ENCODE assay signal across 8 mouse cellular contexts in genomic region chr17:56583071-56583470, GRCm38 (mm10). TPM values are rescaled to one million over a fixed set of nuclear protein-coding genes. Genes with fewer than 3 reads are reported as not detected.
DNase-seq lines count a peak whose midpoint lies in the region; ATAC-seq and TF ChIP-seq lines count a peak whose summit lies in the region.

No protein-coding gene starts in this region.

- H3K4me2 ChIP-seq in lung, embryonic 14.5 days, result peak overlapping the region; percentile 81
- H3K4me2 ChIP-seq in embryonic facial prominence, embryonic 15.5 days (replicated peaks), result peak overlapping the region; percentile 80
- peak overlapping the region; percentile 94 for H3K4me2 ChIP-seq in limb, embryonic 13.5 days (replicated peaks)

- H3K4me1 ChIP-seq in lung, embryonic 14.5 days (ENCODE audit: insufficient read depth), result peaks cover 4% of the 10 kb centered on the region
- peaks cover 52% of the 10 kb centered on the region for H3K4me1 ChIP-seq in embryonic facial prominence, embryonic 15.5 days
- peaks cover 48% of the 10 kb centered on the region for H3K4me1 ChIP-seq in limb, embryonic 13.5 days
- H3K4me1 ChIP-seq in small intestine, adult 2 months (ENCODE audit: control insufficient read depth, insufficient read depth, insufficient read length, low read length), result peaks cover 19% of the 10 kb centered on the region

- H3K27ac ChIP-seq in lung, embryonic 14.5 days (ENCODE audit: low read depth), result no peak overlapping the region
- no peak overlapping the region for H3K27ac ChIP-seq in embryonic facial prominence, embryonic 15.5 days (replicated peaks)
- no peak overlapping the region for H3K27ac ChIP-seq in limb, embryonic 13.5 days
- H3K27ac ChIP-seq in small intestine, adult 2 months (ENCODE audit: insufficient read depth, low read depth, low read length), result no peak overlapping the region

- peaks cover 67% of the 10 kb centered on the region for H3K36me3 ChIP-seq in lung, embryonic 14.5 days (ENCODE audit: insufficient read depth)
- peaks cover 64% of the 10 kb centered on the region for H3K36me3 ChIP-seq in embryonic facial prominence, embryonic 15.5 days
- H3K36me3 ChIP-seq in limb, embryonic 13.5 days, result peaks cover 68% of the 10 kb centered on the region
- H3K36me3 ChIP-seq in small intestine, adult 2 months (ENCODE audit: control insufficient read depth, insufficient read depth, low read length), result peaks cover 44% of the 10 kb centered on the region

- no peak for DNase-seq in lung, embryonic 14.5 days
- no peak for DNase-seq in lung, postnatal 10 days
- DNase-seq in embryo, embryonic 10 days (ENCODE audit: low spot score), result no peak
- DNase-seq in left cerebral cortex, postnatal 36 days (ENCODE audit: low spot score in 2 of 2), result no peak

- peak overlapping the region; percentile 88 for H3K4me3 ChIP-seq in lung, embryonic 14.5 days (ENCODE audit: low read depth, low read length)
- H3K4me3 ChIP-seq in embryonic facial prominence, embryonic 15.5 days (replicated peaks), result peak overlapping the region; percentile 93
- peak overlapping the region; percentile 92 for H3K4me3 ChIP-seq in limb, embryonic 13.5 days
- H3K4me3 ChIP-seq in small intestine, adult 2 months (ENCODE audit: low read depth, low read length), result peak overlapping the region; percentile 89

- no peaks in the 10 kb centered on the region for H3K27me3 ChIP-seq in lung, embryonic 14.5 days (ENCODE audit: insufficient read depth, low read length)
- H3K27me3 ChIP-seq in embryonic facial prominence, embryonic 15.5 days, result no peaks in the 10 kb centered on the region
- H3K27me3 ChIP-seq in limb, embryonic 13.5 days, result no peaks in the 10 kb centered on the region
- no peaks in the 10 kb centered on the region for H3K27me3 ChIP-seq in small intestine, adult 2 months (ENCODE audit: control insufficient read depth, insufficient read depth, low read length)

- ATAC-seq in lung, embryonic 14.5 days (ENCODE audit: insufficient read depth), result no peak
- ATAC-seq in embryonic facial prominence, embryonic 15.5 days (ENCODE audit: insufficient number of reproducible peaks, low FRiP score, low TSS enrichment, low read depth), result no peak
- no peak for ATAC-seq in limb, embryonic 13.5 days (ENCODE audit: low FRiP score, low read depth)
- ATAC-seq in granulocyte monocyte progenitor cell, adult 5-6 weeks (replicated peaks; ENCODE audit: poor library complexity, severe bottlenecking), result no peak

- 75% methylated on average over 1 of the region's 1 CpGs for WGBS in lung, embryonic 14.5 days
- WGBS in embryonic facial prominence, embryonic 15.5 days, result 66% methylated on average over 1 of the region's 1 CpGs
- WGBS in limb, embryonic 13.5 days, result 77% methylated on average over 1 of the region's 1 CpGs
- 43% methylated on average over 1 of the region's 1 CpGs for WGBS in small intestine, adult 2 months

- TF ChIP-seq CTCF in lung, embryonic 14.5 days (IDR thresholded peaks at IDR 0.05; ENCODE audit: low read depth), result no peak
- no peak for TF ChIP-seq CTCF in small intestine, adult 2 months (IDR thresholded peaks at IDR 0.05; ENCODE audit: extremely low read depth, insufficient read length, insufficient replicate concordance, low read depth, low read length)

- peak overlapping the region; percentile 84 for H3K9ac ChIP-seq in lung, embryonic 14.5 days
- peak overlapping the region; percentile 74 for H3K9ac ChIP-seq in embryonic facial prominence, embryonic 15.5 days
- H3K9ac ChIP-seq in limb, embryonic 13.5 days, result peak overlapping the region; percentile 90

- no peak for TF ChIP-seq POLR2A in small intestine, adult 2 months (IDR thresholded peaks at IDR 0.05; ENCODE audit: low read depth, low read length)

- intact Hi-C loops in left cerebral cortex, postnatal 36 days (cut with DNase I), result no loop called here

- H3K9me3 ChIP-seq in lung, embryonic 14.5 days (ENCODE audit: low read depth, low read length), result no peaks in the 10 kb centered on the region
- H3K9me3 ChIP-seq in embryonic facial prominence, embryonic 15.5 days (replicated peaks), result no peaks in the 10 kb centered on the region
- H3K9me3 ChIP-seq in limb, embryonic 13.5 days, result no peaks in the 10 kb centered on the region

RNA-seq across cellular contexts. Expression of gene Safb2, which starts 1.3 kb away (rescaled TPM):
- polyA plus RNA-seq in lung, embryonic 14.5 days (2014; fragmentation: Nextera tagmentation; extraction: Ambion mirVana), result 63.1 and 69.4 TPM in 2 replicates
- 87.5 and 98.4 TPM in 2 replicates for polyA plus RNA-seq in embryonic facial prominence, embryonic 15.5 days (2015; fragmentation: Nextera tagmentation; extraction: Ambion mirVana)
- 85.2 and 91.4 TPM in 2 replicates for polyA plus RNA-seq in limb, embryonic 13.5 days (2015; fragmentation: Nextera tagmentation; extraction: Ambion mirVana)
- 69.2 and 110 TPM in 2 replicates for polyA plus RNA-seq in small intestine, adult 2 months (2012; rRNA removed)
- total RNA-seq in granulocyte monocyte progenitor cell, adult 5-6 weeks (2014; fragmentation: Nextera tagmentation), result 99.5 and 132 TPM in 2 replicates
- 66.4 and 76.5 TPM in 2 replicates for total RNA-seq in granulocyte monocyte progenitor cell, adult 5-6 weeks (2017)
- total RNA-seq in left cerebral cortex, postnatal 36 days (2021), result 100 to 1,000 TPM in 1 of 2 experiments, 10 to 100 TPM in 1; 73.4 to 145 TPM

RNA-seq across cellular contexts. Expression of gene Safb, which starts 1.6 kb away (rescaled TPM):
- polyA plus RNA-seq in lung, embryonic 14.5 days (2014; fragmentation: Nextera tagmentation; extraction: Ambion mirVana), result 83.1 and 87.9 TPM in 2 replicates
- polyA plus RNA-seq in embryonic facial prominence, embryonic 15.5 days (2015; fragmentation: Nextera tagmentation; extraction: Ambion mirVana), result 101 and 109 TPM in 2 replicates
- polyA plus RNA-seq in limb, embryonic 13.5 days (2015; fragmentation: Nextera tagmentation; extraction: Ambion mirVana), result 113 and 121 TPM in 2 replicates
- polyA plus RNA-seq in small intestine, adult 2 months (2012; rRNA removed), result 47.8 and 95.7 TPM in 2 replicates
- 69.1 and 99.9 TPM in 2 replicates for total RNA-seq in granulocyte monocyte progenitor cell, adult 5-6 weeks (2014; fragmentation: Nextera tagmentation)
- total RNA-seq in granulocyte monocyte progenitor cell, adult 5-6 weeks (2017), result 72.9 and 77.2 TPM in 2 replicates
- total RNA-seq in left cerebral cortex, postnatal 36 days (2021), result 100 to 1,000 TPM; 126 to 182 TPM

RNA-seq across cellular contexts. Expression of gene 2410015M20Rik, which starts 26.5 kb away (rescaled TPM):
- 198 and 201 TPM in 2 replicates for polyA plus RNA-seq in lung, embryonic 14.5 days (2014; fragmentation: Nextera tagmentation; extraction: Ambion mirVana)
- 262 and 270 TPM in 2 replicates for polyA plus RNA-seq in embryonic facial prominence, embryonic 15.5 days (2015; fragmentation: Nextera tagmentation; extraction: Ambion mirVana)
- 226 and 230 TPM in 2 replicates for polyA plus RNA-seq in limb, embryonic 13.5 days (2015; fragmentation: Nextera tagmentation; extraction: Ambion mirVana)
- 136 and 142 TPM in 2 replicates for polyA plus RNA-seq in small intestine, adult 2 months (2012; rRNA removed)
- total RNA-seq in granulocyte monocyte progenitor cell, adult 5-6 weeks (2014; fragmentation: Nextera tagmentation), result 140 and 159 TPM in 2 replicates
- 147 and 185 TPM in 2 replicates for total RNA-seq in granulocyte monocyte progenitor cell, adult 5-6 weeks (2017)
- total RNA-seq in left cerebral cortex, postnatal 36 days (2021), result 100 to 1,000 TPM; 120 to 139 TPM

RNA-seq across cellular contexts. Expression of gene Gm20219, which starts 28.9 kb away (rescaled TPM):
- polyA plus RNA-seq in lung, embryonic 14.5 days (2014; fragmentation: Nextera tagmentation; extraction: Ambion mirVana), result 1.4 and 1.6 TPM in 2 replicates
- polyA plus RNA-seq in embryonic facial prominence, embryonic 15.5 days (2015; fragmentation: Nextera tagmentation; extraction: Ambion mirVana), result 13.1 and 16.5 TPM in 2 replicates
- 2.5 and 2.6 TPM in 2 replicates for polyA plus RNA-seq in limb, embryonic 13.5 days (2015; fragmentation: Nextera tagmentation; extraction: Ambion mirVana)
- 2.7 TPM in 2 replicates for polyA plus RNA-seq in small intestine, adult 2 months (2012; rRNA removed)
- 0.84 and 1.1 TPM in 2 replicates for total RNA-seq in granulocyte monocyte progenitor cell, adult 5-6 weeks (2014; fragmentation: Nextera tagmentation)
- 0.41 TPM in 1 of 2 replicates, not detected in the other for total RNA-seq in granulocyte monocyte progenitor cell, adult 5-6 weeks (2017)
- 1 to 10 TPM; 1.3 to 3.5 TPM for total RNA-seq in left cerebral cortex, postnatal 36 days (2021)

RNA-seq across cellular contexts. Expression of gene Rpl36, which starts 30.1 kb away (rescaled TPM):
- polyA plus RNA-seq in lung, embryonic 14.5 days (2014; fragmentation: Nextera tagmentation; extraction: Ambion mirVana), result 2,014 and 2,172 TPM in 2 replicates
- polyA plus RNA-seq in embryonic facial prominence, embryonic 15.5 days (2015; fragmentation: Nextera tagmentation; extraction: Ambion mirVana), result 1,900 and 1,905 TPM in 2 replicates
- polyA plus RNA-seq in limb, embryonic 13.5 days (2015; fragmentation: Nextera tagmentation; extraction: Ambion mirVana), result 1,714 and 1,755 TPM in 2 replicates
- polyA plus RNA-seq in small intestine, adult 2 months (2012; rRNA removed), result 1,882 and 2,245 TPM in 2 replicates
- total RNA-seq in granulocyte monocyte progenitor cell, adult 5-6 weeks (2014; fragmentation: Nextera tagmentation), result 1,578 and 3,268 TPM in 2 replicates
- total RNA-seq in granulocyte monocyte progenitor cell, adult 5-6 weeks (2017), result 2,318 and 2,523 TPM in 2 replicates
- 100 to 1,000 TPM; 343 to 401 TPM for total RNA-seq in left cerebral cortex, postnatal 36 days (2021)
